Mouse (Mus musculus) kidney, postnatal 25 days (tissue): ENCODE results near the gene Ube2q2.
"Not testable (repeated sequence)": the region's sequence is repeated elsewhere in the genome, so short reads cannot be mapped to it uniquely, and the experiment has no call there.

Experiments used
- DNase-seq, 2 experiments: peaks; one replicate each; pipeline ENCODE4 v3.0.0; 2021; ENCODE audit warnings: mixed read lengths in 2 of 2

The Ube2q2 gene

GRCm38 (mm10) chr9:55148854-55149498 is at the start of gene Ube2q2:
Gene Ube2q2, plus strand, starts transcription at chr9:55148854.
- DNase-seq = peak; percentile 70 to 86

GRCm38 (mm10) chr9:55101117-55101516 is 47.5 kb upstream of the Ube2q2 start:
- DNase-seq = no peak

GRCm38 (mm10) chr9:55102186-55102835 is 46.3 kb upstream of the Ube2q2 start:
- no peak for DNase-seq

- no peak for DNase-seq
Measured at GRCm38 (mm10) chr9:55102931-55103630, 45.6 kb upstream of the Ube2q2 start.

- DNase-seq = peak; percentile 86 to 88
Measured at GRCm38 (mm10) chr9:55110059-55110834, 38.4 kb upstream of the Ube2q2 start.

GRCm38 (mm10) chr9:55110835-55111217 is 37.8 kb upstream of the Ube2q2 start:
- DNase-seq = not testable (repeated sequence)

- no peak for DNase-seq
Measured at GRCm38 (mm10) chr9:55114752-55115151, 33.9 kb upstream of the Ube2q2 start.

- no peak for DNase-seq
Measured at GRCm38 (mm10) chr9:55117293-55118055, 31.2 kb upstream of the Ube2q2 start.

GRCm38 (mm10) chr9:55122586-55122985 is 26.1 kb upstream of the Ube2q2 start:
- DNase-seq = no peak

GRCm38 (mm10) chr9:55125735-55126134 is 22.9 kb upstream of the Ube2q2 start:
- no peak for DNase-seq

- DNase-seq = no peak
Measured at GRCm38 (mm10) chr9:55126295-55126694, 22.4 kb upstream of the Ube2q2 start.

- no peak for DNase-seq
Measured at GRCm38 (mm10) chr9:55131851-55132250, 16.8 kb upstream of the Ube2q2 start.

GRCm38 (mm10) chr9:55136576-55136975 is 12.1 kb upstream of the Ube2q2 start:
- DNase-seq = no peak

- DNase-seq = no peak
Measured at GRCm38 (mm10) chr9:55137112-55137511, 11.5 kb upstream of the Ube2q2 start.

GRCm38 (mm10) chr9:55139958-55140357 is 8.7 kb upstream of the Ube2q2 start:
- no peak for DNase-seq

- DNase-seq = peak; percentile 49 to 78
Measured at GRCm38 (mm10) chr9:55149499-55150278, 1.0 kb downstream of the Ube2q2 start.

- peak in 1 of 2 experiments; percentile 13 for DNase-seq
Measured at GRCm38 (mm10) chr9:55150279-55150726, 1.6 kb downstream of the Ube2q2 start.

GRCm38 (mm10) chr9:55151096-55151495 is 2.4 kb downstream of the Ube2q2 start:
- DNase-seq = peak in 1 of 2 experiments; percentile 46

GRCm38 (mm10) chr9:55152935-55153334 is 4.3 kb downstream of the Ube2q2 start:
- no peak for DNase-seq

GRCm38 (mm10) chr9:55170655-55171412 is 22.2 kb downstream of the Ube2q2 start:
- no peak for DNase-seq
